Mouse (Mus musculus) thymus, adult 2 months (tissue): ENCODE measurements around the gene Lrrfip2. TPM values are rescaled to one million over a fixed set of nuclear protein-coding genes. Genes with fewer than 3 reads are reported as not detected.

ENCODE experiments used
- DNase-seq: peaks from one replicate; pipeline ENCODE4 v3.0.0; 2021
- H3K27ac ChIP-seq: fragments of 200-500 bp; 2 replicates; pipeline ENCODE4 v1.5.1; 2012; ENCODE audit warnings: low read length, control low read depth; ENCODE audit not compliant: control insufficient read depth, insufficient read depth
- H3K27me3 ChIP-seq: fragments of 200-500 bp; 2 replicates; pipeline ENCODE4 v1.6.1; 2012; ENCODE audit warnings: mild to moderate bottlenecking, low read length, moderate library complexity, mixed read lengths; ENCODE audit not compliant: control insufficient read depth, insufficient read depth
- H3K36me3 ChIP-seq: fragments of 200-500 bp; 2 replicates; pipeline ENCODE4 v1.6.1; 2012; ENCODE audit warnings: mild to moderate bottlenecking, low read length, moderate library complexity; ENCODE audit not compliant: control insufficient read depth, insufficient read depth
- H3K4me1 ChIP-seq: fragments of 200-500 bp; replicated peaks from 2 replicates; pipeline ENCODE4 v1.6.1; 2012; ENCODE audit warnings: low read length; ENCODE audit not compliant: control insufficient read depth, insufficient read depth
- H3K4me3 ChIP-seq: fragments of 200-500 bp; 2 replicates; pipeline ENCODE4 v1.5.1; 2012; ENCODE audit warnings: mild to moderate bottlenecking, low read length, control low read depth, moderate library complexity; ENCODE audit not compliant: control insufficient read depth, insufficient read depth
- CTCF ChIP-seq: fragments of 200-500 bp; IDR thresholded peaks from 2 replicates; pipeline ENCODE4 v1.5.1; 2012; ENCODE audit warnings: mild to moderate bottlenecking, control low read depth, low read length, moderate library complexity, borderline replicate concordance; ENCODE audit not compliant: control insufficient read depth, poor library complexity, insufficient read depth; ENCODE audit errors: extremely low read depth
- POLR2A ChIP-seq: fragments of 200-500 bp; IDR thresholded peaks from 2 replicates; pipeline ENCODE4 v1.6.1; 2012; ENCODE audit warnings: mild to moderate bottlenecking, low read length, control low read depth, moderate library complexity; ENCODE audit not compliant: control insufficient read depth, poor library complexity, insufficient read depth; ENCODE audit errors: extremely low read depth
- WGBS: fragments of 180-500 bp; shearing (Covaris S2); methylation state at CpG from one replicate; pipeline ENCODE4 v1.1.7; 2018; 5-methylcytosine and 5-hydroxymethylcytosine counted together
- polyA plus RNA-seq: library from polyadenylated mRNA; depleted of rRNA; stranded (reverse); fragments of >200 nt; gene quantifications from 2 replicates; pipeline ENCODE4 v1.2.3, GENCODE M21; 2012

Gene Lrrfip2
- polyA plus RNA-seq, 1 experiment = 8.4 TPM

GRCm38 (mm10) chr9:111143387-111143786 is 26.0 kb downstream of the Lrrfip2 start:
- Histone ChIP-seq H3K27ac (no peak overlapping the region), H3K4me1 (no peaks in the 10 kb centered on the region), H3K4me3 (no peak overlapping the region), H3K27me3 (no peaks in the 10 kb centered on the region), H3K36me3 (no peaks in the 10 kb centered on the region)
- DNase-seq = no peak
- no peak for TF ChIP-seq CTCF
- TF ChIP-seq POLR2A = no peak
- 15% methylated on average over 1 of the region's 1 CpGs for WGBS

DNA sequence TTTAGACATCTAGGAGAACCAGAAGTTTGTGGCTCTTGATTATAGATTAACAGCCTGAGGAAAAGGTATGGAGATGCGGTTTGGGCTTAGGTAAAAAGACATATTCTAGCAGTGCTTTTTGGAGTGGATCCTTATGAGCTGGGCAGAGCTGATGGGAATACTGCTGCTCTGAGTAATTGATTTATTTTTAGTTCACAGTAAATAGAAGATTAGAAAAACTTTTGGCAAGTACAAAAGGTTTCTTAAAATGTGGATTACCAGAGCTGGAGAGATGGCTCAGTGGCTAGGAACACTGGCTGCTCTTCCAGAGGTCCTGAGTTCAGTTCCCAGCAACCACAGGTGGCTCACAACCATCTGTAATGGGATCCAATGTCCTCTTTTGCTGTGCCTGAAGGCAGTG is 27.3 kb downstream of the Lrrfip2 start:
- Histone ChIP-seq H3K4me3 (no peak overlapping the region), H3K4me1 (no peaks in the 10 kb centered on the region), H3K27ac (no peak overlapping the region), H3K27me3 (no peaks in the 10 kb centered on the region), H3K36me3 (no peaks in the 10 kb centered on the region)
- TF ChIP-seq POLR2A (no peak), CTCF (no peak)
- 91% methylated on average over 1 of the region's 1 CpGs for WGBS
- DNase-seq = no peak

GRCm38 (mm10) chr9:111145497-111146190 is 28.3 kb downstream of the Lrrfip2 start:
- Histone ChIP-seq H3K36me3 (no peaks in the 10 kb centered on the region), H3K4me3 (no peak overlapping the region), H3K27ac (no peak overlapping the region), H3K27me3 (no peaks in the 10 kb centered on the region), H3K4me1 (no peaks in the 10 kb centered on the region)
- WGBS = 77% methylated on average over 3 of the region's 3 CpGs
- no peak for TF ChIP-seq CTCF
- TF ChIP-seq POLR2A = no peak
- DNase-seq = no peak

DNA sequence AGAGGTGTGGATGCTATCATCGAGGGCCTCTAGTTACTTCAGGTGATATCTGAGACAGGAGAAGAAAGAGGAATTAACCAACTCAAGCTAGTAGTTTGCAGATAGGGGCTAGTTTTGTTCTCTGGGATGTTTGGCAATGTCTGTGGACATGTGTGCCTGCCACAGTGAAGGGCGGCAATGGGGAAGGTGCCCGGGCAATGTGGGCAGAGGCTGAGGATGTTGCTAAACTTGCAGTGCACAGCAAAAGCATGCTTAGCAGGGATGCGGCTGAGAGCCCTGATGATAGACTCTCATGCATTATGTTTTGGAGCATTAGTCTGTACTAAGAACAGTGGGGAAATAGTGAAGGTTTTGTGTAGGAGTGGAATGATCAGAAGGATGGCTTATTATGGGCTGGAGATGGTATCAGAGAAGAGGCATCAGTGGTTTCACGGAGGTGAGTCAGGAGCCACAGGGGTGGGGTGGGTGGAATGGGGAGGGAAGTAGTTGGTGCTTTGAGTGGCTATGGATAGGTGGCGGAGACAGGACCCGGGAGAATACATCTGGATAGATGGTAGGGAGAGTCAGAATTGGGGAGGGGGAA is 28.9 kb downstream of the Lrrfip2 start:
- Histone ChIP-seq H3K27me3 (no peaks in the 10 kb centered on the region), H3K36me3 (no peaks in the 10 kb centered on the region), H3K4me3 (no peak overlapping the region), H3K27ac (no peak overlapping the region), H3K4me1 (no peaks in the 10 kb centered on the region)
- 86% methylated on average over 7 of the region's 7 CpGs for WGBS
- DNase-seq = no peak
- TF ChIP-seq CTCF (no peak), POLR2A (no peak)

DNA sequence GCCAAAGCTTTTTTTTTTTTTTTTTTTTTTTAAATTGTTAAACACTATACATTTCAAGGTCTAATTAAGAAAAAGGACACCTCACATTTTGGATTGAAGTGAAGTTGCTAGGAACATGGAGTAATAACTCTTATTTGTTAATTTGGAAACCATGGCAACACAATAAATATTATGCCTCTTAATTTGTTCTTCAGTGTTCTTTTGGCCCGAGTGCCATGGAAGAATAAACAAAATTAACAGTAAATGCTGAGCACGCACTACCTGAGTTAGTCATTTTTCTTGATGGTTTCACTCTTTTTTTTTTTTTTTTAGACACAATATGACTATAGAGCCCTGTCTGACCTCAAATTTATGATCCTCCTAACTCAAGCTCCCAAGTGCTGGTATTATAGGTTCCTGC is 30.6 kb downstream of the Lrrfip2 start:
- no peaks in the 10 kb centered on the region for H3K27me3 ChIP-seq
- WGBS = 86% methylated on average over 2 of the region's 2 CpGs
- H3K4me3 ChIP-seq = no peak overlapping the region
- H3K4me1 ChIP-seq = no peaks in the 10 kb centered on the region
- no peak for TF ChIP-seq CTCF
- TF ChIP-seq POLR2A = no peak
- DNase-seq = no peak
- H3K36me3 ChIP-seq = no peaks in the 10 kb centered on the region
- no peak overlapping the region for H3K27ac ChIP-seq

DNA sequence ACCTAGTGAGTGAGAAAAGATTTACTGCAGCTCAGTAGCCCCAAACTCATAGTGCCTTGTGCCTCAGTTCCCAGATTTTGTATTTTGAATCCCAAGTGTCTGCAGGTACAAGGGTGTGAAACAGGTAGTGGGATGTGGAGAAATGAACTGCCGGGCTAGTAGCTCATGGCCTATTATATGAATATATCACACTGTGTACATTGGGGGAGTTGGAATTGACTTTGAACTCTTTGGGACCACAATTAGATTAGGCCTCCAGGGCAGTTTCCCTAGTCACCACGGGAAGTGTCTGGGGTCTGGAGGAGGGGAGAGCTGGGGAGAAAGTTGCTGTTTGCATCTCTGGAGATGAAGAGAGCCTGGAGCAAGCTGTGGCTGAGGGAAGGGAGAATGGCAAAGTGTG is 31.0 kb downstream of the Lrrfip2 start:
- WGBS = 84% methylated on average over 2 of the region's 2 CpGs
- Histone ChIP-seq H3K4me3 (no peak overlapping the region), H3K36me3 (no peaks in the 10 kb centered on the region), H3K27ac (no peak overlapping the region), H3K27me3 (no peaks in the 10 kb centered on the region), H3K4me1 (no peaks in the 10 kb centered on the region)
- no peak for DNase-seq
- TF ChIP-seq POLR2A (no peak), CTCF (no peak)
